Mouse (Mus musculus): ENCODE measurements around the gene Trim58. TPM values are rescaled to one million over a fixed set of nuclear protein-coding genes. Genes with fewer than 3 reads are reported as not detected.

Gene Trim58
- polyA plus RNA-seq, 1 experiment from 2014 or later = 0.07 TPM

DNA sequence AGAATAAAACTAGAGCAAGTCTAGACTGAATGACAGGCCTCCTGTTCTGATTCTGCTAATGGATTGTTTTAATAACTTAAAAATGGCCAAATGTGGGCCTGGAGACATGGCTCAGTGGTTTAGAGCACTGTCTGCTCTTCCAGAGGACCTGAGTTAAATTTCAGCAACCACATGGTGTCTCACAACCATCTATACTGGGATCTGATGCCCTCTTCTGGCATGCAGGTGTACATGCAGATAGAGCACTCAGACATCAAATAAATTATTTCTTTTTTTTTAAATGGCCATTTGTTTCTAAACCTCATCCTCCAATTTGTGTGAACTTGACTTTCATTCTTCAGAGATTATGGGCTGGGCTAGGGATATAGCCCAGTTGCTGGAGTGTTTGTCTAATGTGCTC, 29.0 kb downstream of the Trim58 start:
- Histone ChIP-seq H3K9ac (replicated peaks) (no peak overlapping the region), H3K27ac (no peak overlapping the region), H3K9me3 (no peaks in the 10 kb centered on the region; the same call in 1 of the 2 replicates), H3K4me2 (replicated peaks) (no peak overlapping the region), H3K4me1 (replicated peaks) (no peaks in the 10 kb centered on the region), H3K36me3 (no peaks in the 10 kb centered on the region), H3K27me3 (no peaks in the 10 kb centered on the region), H3K4me3 (replicated peaks) (no peak overlapping the region)
- no peak for ATAC-seq

DNA sequence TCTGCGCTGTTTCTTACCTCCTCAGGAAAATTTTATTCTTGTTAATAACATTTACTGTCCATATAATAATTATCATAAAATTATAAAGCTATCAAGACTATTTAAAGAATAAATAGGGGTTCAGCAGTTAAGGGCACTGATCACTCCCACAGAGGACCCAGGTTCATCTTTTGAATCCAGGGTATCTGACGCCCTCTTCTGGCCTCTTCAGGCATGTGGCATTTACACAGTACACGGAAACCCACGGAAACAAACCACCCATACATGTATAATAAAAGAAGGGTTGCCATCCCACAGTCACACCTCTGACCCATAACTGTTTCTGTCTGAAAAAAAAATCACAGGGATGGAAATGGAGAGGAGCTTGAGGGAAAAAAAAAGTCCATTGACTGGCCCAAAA, 31.6 kb downstream of the Trim58 start:
- no peak overlapping the region for H3K4me2 ChIP-seq (replicated peaks)
- H3K9me3 ChIP-seq = no peaks in the 10 kb centered on the region; the same call in 1 of the 2 replicates
- no peak for ATAC-seq
- no peak overlapping the region for H3K4me3 ChIP-seq (replicated peaks)
- no peak overlapping the region for H3K9ac ChIP-seq (replicated peaks)
- no peaks in the 10 kb centered on the region for H3K36me3 ChIP-seq
- 57% methylated on average over 4 of the region's 4 CpGs for WGBS
- no peaks in the 10 kb centered on the region for H3K27me3 ChIP-seq
- H3K4me1 ChIP-seq (replicated peaks) = no peaks in the 10 kb centered on the region
- no peak overlapping the region for H3K27ac ChIP-seq

DNA sequence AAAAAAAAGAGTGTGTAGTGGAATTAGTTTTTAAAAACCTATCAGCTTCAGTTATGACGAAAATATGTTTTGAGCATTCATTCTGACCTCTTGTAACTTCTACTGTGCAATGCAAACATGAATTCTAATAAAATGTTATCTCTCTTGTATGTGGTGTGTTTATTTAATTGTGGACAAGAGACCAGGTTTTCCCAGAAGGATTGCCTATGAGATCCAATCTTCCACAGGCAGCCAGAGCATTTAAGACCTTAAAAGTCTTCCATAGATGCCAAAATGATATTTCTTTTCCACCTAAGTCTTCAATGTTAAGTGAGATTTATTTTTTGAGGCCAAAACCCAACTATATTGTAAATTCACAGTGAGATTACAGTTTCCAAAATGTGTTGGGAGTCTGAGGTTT, 40.5 kb downstream of the Trim58 start, which contains the start of gene Olfr320:
Olfr320 (plus strand) TSS at position 301 of the 400 bp plus-strand sequence.
- Histone ChIP-seq H3K27me3 (no peaks in the 10 kb centered on the region), H3K27ac (no peak within 1 kb of the TSS), H3K36me3 (no peaks in the 10 kb centered on the region), H3K4me3 (replicated peaks) (no peak within 1 kb of the TSS), H3K4me1 (replicated peaks) (no peaks in the 10 kb centered on the region), H3K9ac (replicated peaks) (no peak within 1 kb of the TSS), H3K4me2 (replicated peaks) (no peak within 1 kb of the TSS), H3K9me3 (no peaks in the 10 kb centered on the region)
- no peak for ATAC-seq
- WGBS = 88% methylated on average over 1 of the region's 1 CpGs

DNA sequence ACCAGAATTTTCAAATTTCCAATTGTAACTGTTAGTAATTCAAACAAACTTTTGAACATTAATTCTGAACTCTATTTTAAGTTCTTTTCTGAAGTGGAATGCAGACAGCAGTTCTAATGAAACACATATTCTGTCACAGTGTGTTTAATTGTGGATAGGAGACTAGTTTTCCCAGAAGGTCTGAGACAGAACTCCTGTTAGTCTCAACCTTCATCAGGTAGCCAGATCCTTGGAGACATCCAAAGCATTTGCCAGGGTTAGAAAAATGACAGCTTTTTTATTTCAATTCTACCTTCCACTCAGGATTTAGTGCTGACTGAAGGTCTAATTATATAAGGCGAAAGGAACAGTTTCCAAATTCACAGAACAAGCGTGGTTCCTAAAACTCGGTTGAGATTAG, 58.6 kb downstream of the Trim58 start, which contains the start of gene Olfr319:
Olfr319 (plus strand) TSS at position 301 of the 400 bp plus-strand sequence.
- H3K27ac ChIP-seq = no peak within 1 kb of the TSS
- H3K27me3 ChIP-seq = no peaks in the 10 kb centered on the region
- ATAC-seq = no peak
- no peaks in the 10 kb centered on the region for H3K36me3 ChIP-seq
- peaks cover 9% of the 10 kb centered on the region for H3K9me3 ChIP-seq
- no peak within 1 kb of the TSS for H3K4me2 ChIP-seq (replicated peaks)
- H3K4me1 ChIP-seq (replicated peaks) = no peaks in the 10 kb centered on the region
- 85% methylated on average over 3 of the region's 3 CpGs for WGBS
- no peak within 1 kb of the TSS for H3K9ac ChIP-seq (replicated peaks)
- no peak within 1 kb of the TSS for H3K4me3 ChIP-seq (replicated peaks)

Other genes with a start within 250 kb of the Trim58 start
- not detected in 2 replicates for gene 1810065E05Rik, start 219.4 kb upstream of the Trim58 start, polyA plus RNA-seq (2015; fragmentation: Nextera tagmentation; extraction: Ambion mirVana)
- gene Gm12253, start 207.9 kb upstream of the Trim58 start, polyA plus RNA-seq (2015; fragmentation: Nextera tagmentation; extraction: Ambion mirVana) = not detected in 2 replicates
- gene Lypd9, start 187.5 kb upstream of the Trim58 start, polyA plus RNA-seq (2015; fragmentation: Nextera tagmentation; extraction: Ambion mirVana) = not detected in 2 replicates
- gene Olfr30, start 178.2 kb upstream of the Trim58 start, polyA plus RNA-seq (2015; fragmentation: Nextera tagmentation; extraction: Ambion mirVana) = not detected in 2 replicates
- not detected in 2 replicates for gene Olfr332, start 147.9 kb upstream of the Trim58 start, polyA plus RNA-seq (2015; fragmentation: Nextera tagmentation; extraction: Ambion mirVana)
- not detected in 2 replicates for gene Olfr331, start 137.9 kb upstream of the Trim58 start, polyA plus RNA-seq (2015; fragmentation: Nextera tagmentation; extraction: Ambion mirVana)
- not detected in 2 replicates for gene Olfr330, start 105.6 kb upstream of the Trim58 start, polyA plus RNA-seq (2015; fragmentation: Nextera tagmentation; extraction: Ambion mirVana)
- not detected in 2 replicates for gene Olfr329-ps, start 94.0 kb upstream of the Trim58 start, polyA plus RNA-seq (2015; fragmentation: Nextera tagmentation; extraction: Ambion mirVana)
- 0.07 TPM in 1 of 2 replicates, not detected in the other for gene Olfr328, start 84.8 kb upstream of the Trim58 start, polyA plus RNA-seq (2015; fragmentation: Nextera tagmentation; extraction: Ambion mirVana)
- not detected in 2 replicates for gene Olfr224, start 69.9 kb upstream of the Trim58 start, polyA plus RNA-seq (2015; fragmentation: Nextera tagmentation; extraction: Ambion mirVana)
- gene Olfr325, start 62.7 kb upstream of the Trim58 start, polyA plus RNA-seq (2015; fragmentation: Nextera tagmentation; extraction: Ambion mirVana) = not detected in 2 replicates
- gene Olfr324, start 45.4 kb upstream of the Trim58 start, polyA plus RNA-seq (2015; fragmentation: Nextera tagmentation; extraction: Ambion mirVana) = not detected in 2 replicates
- not detected in 2 replicates for gene 2210407C18Rik, start 24.4 kb upstream of the Trim58 start, polyA plus RNA-seq (2015; fragmentation: Nextera tagmentation; extraction: Ambion mirVana)
- gene Olfr323, start 10.0 kb upstream of the Trim58 start, polyA plus RNA-seq (2015; fragmentation: Nextera tagmentation; extraction: Ambion mirVana) = not detected in 2 replicates
- gene Olfr322, start 18.3 kb downstream of the Trim58 start, polyA plus RNA-seq (2015; fragmentation: Nextera tagmentation; extraction: Ambion mirVana) = not detected in 2 replicates
- not detected in 2 replicates for gene Olfr320, start 40.6 kb downstream of the Trim58 start, polyA plus RNA-seq (2015; fragmentation: Nextera tagmentation; extraction: Ambion mirVana)
- not detected in 2 replicates for gene Olfr319, start 58.7 kb downstream of the Trim58 start, polyA plus RNA-seq (2015; fragmentation: Nextera tagmentation; extraction: Ambion mirVana)
- gene Olfr318, start 83.5 kb downstream of the Trim58 start, polyA plus RNA-seq (2015; fragmentation: Nextera tagmentation; extraction: Ambion mirVana) = not detected in 2 replicates
- gene Olfr317, start 98.7 kb downstream of the Trim58 start, polyA plus RNA-seq (2015; fragmentation: Nextera tagmentation; extraction: Ambion mirVana) = 0.12 and 0.23 TPM in 2 replicates
- not detected in 2 replicates for gene Olfr316, start 112.3 kb downstream of the Trim58 start, polyA plus RNA-seq (2015; fragmentation: Nextera tagmentation; extraction: Ambion mirVana)
- not detected in 2 replicates for gene Olfr315, start 132.7 kb downstream of the Trim58 start, polyA plus RNA-seq (2015; fragmentation: Nextera tagmentation; extraction: Ambion mirVana)
- not detected in 2 replicates for gene Olfr314, start 142.5 kb downstream of the Trim58 start, polyA plus RNA-seq (2015; fragmentation: Nextera tagmentation; extraction: Ambion mirVana)
- gene Fam183b, start 161.5 kb downstream of the Trim58 start, polyA plus RNA-seq (2015; fragmentation: Nextera tagmentation; extraction: Ambion mirVana) = 2.4 and 7.3 TPM in 2 replicates
- 0.10 TPM in 1 of 2 replicates, not detected in the other for gene Olfr313, start 174.5 kb downstream of the Trim58 start, polyA plus RNA-seq (2015; fragmentation: Nextera tagmentation; extraction: Ambion mirVana)
- not detected in 2 replicates for gene Olfr312, start 188.8 kb downstream of the Trim58 start, polyA plus RNA-seq (2015; fragmentation: Nextera tagmentation; extraction: Ambion mirVana)
- not detected in 2 replicates for gene Olfr311, start 198.8 kb downstream of the Trim58 start, polyA plus RNA-seq (2015; fragmentation: Nextera tagmentation; extraction: Ambion mirVana)
- 18.5 and 21.3 TPM in 2 replicates for gene Gm12258, start 206.7 kb downstream of the Trim58 start, polyA plus RNA-seq (2015; fragmentation: Nextera tagmentation; extraction: Ambion mirVana)
- gene 2810021J22Rik, start 226.8 kb downstream of the Trim58 start, polyA plus RNA-seq (2015; fragmentation: Nextera tagmentation; extraction: Ambion mirVana) = 12.7 and 14.0 TPM in 2 replicates